Mouse (Mus musculus) cerebellum, postnatal 14 days (tissue): ENCODE results near the gene Rab26.

ENCODE experiments used
- DNase-seq, 2 experiments: peaks; one replicate each; pipeline ENCODE4 v3.0.0; 2021; ENCODE audit warnings: mixed read lengths in 2 of 2

Gene Rab26

DNA sequence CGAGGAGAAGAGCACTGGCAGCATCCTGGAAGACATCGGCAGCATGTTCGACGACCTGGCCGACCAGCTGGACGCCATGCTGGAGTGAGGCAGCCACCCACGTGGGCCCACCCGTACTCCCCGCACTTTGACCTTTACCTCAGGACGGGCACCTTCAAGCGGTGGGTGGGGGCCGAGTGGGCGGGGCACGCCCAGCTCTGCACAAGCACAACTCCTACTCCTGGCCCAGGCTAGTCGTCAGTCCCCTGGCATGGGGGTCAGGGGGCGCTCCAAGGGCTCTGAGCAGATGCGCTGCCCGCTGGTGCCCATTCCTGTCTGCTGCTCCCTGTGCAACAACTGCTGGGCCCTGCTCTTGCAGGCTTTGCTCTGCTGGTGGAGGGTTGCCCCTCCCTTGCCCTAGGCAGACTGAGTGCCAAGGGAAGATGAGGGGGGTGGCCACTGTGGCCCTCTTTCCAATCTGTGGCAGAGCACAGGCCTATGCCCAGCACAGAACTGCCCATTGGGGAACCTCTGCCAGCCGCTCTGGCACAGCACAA is 26.8 kb downstream of the Rab26 start:
- peak; percentile 35 to 44 for DNase-seq

DNA sequence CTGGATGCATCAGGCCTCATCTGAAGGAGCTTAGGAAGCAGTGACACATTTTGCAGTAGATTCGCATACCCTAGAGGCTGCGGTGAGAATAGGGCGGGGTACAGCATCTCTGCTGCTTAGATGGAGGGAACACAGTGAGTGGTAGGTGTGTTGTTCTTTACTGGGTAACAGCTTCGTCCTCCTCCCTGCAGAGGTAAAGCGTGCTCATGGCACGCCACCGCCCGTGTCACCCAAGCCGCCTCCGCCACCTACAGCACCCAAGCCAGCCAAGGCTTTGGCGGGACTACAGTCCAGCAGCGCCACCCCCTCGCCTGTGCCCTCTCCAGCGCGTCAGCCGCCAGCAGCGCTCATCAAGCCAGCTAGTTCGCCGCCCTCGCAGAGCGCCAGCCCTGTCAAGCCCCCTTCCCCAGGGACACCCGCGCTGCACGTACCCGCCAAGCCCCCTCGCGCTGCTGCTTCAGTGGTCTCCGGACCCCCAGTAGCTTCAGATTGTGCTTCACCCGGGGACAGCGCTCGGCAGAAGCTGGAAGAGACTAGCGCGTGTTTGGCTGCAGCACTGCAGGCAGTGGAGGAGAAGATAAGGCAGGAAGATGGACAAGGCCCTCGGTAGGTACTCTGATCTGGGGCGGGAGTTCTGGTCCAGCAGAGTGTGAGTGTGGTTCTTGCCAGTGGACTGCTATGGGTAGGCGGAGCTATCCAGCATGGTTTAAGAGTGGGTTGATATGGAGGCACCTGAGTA is 27.5 kb downstream of the Rab26 start:
- peak; percentile 51 to 57 for DNase-seq

DNA sequence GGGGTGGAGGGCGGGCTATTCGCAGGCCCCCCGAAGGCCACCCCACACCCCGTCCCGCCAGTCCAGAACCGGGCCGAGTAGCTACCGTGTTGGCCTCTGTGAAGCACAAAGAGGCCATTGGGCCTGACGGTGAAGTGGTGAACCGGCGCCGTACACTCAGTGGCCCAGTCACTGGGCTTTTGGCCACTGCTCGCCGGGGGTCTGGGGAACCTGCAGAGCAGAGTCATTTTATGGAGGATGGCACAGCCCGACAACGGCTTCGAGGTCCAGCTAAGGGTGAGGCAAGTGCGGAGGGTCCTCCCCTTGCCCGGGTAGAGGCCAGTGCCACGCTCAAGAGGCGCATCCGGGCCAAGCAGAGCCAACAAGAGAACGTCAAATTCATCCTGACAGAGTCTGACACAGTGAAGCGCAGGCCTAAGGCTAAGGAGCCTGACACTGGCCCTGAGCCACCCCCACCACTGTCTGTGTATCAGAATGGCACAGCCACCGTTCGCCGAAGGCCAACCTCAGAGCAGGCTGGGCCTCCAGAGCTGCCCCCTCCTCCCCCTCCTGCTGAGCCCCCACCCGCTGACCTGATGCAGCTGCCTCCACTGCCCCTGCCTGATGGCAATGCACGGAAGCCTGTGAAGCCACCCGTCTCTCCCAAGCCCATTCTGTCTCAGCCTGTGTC is 28.6 kb downstream of the Rab26 start:
- DNase-seq = peak; percentile 42 to 53

DNA sequence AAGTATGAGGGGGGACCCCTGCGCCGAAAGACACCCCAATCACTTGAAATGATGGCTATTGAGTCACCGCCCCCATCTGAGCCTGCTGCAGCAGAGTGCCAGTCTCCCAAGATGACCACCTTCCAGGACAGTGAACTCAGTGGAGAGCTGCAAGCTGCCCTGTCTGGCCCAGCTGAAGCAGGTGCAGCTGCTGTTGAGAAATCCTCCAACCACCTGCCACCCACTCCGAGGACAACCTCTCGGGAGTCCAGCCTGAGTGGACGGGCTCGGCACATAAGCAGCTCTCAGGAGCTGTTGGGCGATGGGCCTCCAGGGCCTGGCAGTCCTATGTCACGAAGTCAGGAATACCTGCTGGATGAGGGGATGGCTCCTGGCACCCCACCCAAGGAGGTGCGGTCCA is 29.9 kb downstream of the Rab26 start:
- no peak for DNase-seq

DNA sequence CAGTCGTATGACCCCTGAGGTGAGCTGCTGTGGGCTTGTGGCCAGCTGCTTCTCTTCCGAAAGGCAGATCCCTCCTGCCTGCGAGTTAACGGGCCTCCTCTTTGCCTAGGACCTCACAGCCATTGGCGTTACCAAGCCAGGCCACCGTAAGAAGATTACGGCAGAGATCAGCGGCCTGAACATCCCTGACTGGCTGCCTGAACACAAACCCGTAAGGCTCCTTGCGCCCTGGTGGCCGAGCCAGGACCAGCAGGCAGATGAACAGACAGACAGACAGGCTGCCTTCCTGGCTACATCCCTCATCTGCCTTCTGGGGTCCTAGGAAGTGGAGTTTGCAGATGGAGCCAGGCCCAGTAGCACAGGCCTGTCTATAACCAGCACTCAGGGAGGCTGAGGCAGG is 31.8 kb downstream of the Rab26 start:
- DNase-seq = no peak

DNA sequence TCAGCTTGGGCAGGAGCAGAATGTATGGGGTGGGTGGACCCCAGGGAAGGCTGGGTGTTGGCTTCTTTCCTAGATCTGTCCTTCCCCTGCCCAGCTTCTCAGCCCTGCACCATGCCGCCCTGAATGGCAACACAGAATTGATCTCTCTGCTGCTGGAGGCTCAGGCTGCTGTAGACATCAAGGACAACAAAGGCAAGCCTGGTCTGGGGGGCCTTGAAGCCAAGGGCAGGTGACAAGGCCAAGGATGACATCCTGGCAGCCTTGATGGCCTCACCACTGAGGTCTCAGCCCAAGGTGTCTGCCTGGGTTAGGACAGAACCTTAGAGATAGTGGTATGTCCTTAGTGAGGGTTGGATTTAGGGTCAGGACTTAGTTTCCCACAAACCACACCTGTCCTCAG is 38.0 kb downstream of the Rab26 start:
- DNase-seq = peak in 1 of 2 experiments; percentile 8

DNA sequence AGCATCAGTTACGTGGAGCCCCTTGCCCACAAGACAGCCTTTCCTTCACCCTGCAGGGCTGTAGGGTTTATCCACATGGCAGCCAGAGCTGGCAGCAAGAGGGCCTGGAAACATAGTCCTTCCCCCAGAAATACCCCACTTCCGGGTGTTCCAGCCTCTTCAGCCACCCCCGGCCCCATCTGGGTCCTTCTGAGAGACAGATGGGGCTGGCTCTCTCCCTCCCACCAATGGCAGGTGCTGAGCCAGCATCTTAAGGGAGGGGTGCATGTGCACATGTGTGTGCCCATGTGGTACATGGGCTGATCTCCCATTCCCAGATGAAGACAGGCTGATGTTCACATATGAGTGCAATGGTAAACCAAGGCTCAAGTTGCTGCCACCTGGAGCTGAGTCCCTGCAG is 38.6 kb downstream of the Rab26 start:
- DNase-seq = peak; percentile 33 to 42

DNA sequence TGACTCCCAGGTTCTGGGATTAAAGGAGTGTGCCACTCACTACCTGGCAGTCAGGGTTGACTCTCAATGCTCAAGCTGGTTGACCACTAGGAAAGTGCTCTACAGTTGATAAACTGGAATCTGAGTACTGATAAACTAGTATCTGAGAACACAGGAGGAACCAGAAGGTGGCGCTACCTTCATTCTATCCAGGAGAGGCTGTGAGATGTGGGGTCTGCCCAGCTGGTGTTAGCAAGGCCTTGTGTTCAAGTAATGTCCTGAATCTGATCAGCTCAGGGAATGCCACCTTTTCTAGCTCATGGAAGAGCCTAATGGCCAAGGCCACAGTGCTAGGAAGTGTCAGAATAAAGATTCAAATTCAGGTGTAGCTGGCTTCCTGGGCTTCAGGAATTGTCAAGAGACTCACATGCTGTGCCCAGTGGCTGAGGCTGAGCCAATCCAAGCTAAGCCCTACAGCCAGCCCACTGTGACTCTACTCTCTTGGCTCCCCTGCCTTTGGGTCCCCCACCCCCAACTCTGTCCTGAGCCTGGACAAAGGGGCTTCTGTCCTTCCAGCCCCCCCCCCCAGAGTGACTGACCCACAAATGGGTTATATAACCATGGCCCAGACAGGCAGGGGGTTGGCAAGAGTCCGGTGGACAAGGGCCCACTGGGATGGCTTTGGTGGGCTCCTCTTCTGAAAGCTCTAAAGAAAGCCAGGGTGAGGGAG is 39.2 kb downstream of the Rab26 start:
- peak; percentile 76 to 88 for DNase-seq

DNA sequence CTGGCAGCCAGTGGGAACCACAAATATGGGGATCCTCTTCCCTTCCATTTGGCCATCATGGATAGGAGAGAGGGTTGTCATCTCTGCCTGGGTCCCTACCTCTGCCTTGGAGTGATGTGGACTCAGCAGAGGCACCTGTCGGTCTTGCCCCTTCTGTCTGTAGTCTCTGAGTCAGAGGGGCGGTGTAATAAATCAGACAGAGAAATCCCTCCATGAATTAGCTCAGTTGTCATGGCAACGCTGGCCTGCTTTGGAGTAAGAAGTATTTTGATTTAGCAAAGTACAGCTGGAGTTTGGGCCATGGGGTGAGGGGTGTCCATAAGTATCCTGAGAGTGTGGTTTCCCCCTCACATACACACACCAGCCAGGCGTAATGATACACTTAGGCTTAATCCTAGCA is 43.6 kb downstream of the Rab26 start:
- peak in 1 of 2 experiments; percentile 26 for DNase-seq

DNA sequence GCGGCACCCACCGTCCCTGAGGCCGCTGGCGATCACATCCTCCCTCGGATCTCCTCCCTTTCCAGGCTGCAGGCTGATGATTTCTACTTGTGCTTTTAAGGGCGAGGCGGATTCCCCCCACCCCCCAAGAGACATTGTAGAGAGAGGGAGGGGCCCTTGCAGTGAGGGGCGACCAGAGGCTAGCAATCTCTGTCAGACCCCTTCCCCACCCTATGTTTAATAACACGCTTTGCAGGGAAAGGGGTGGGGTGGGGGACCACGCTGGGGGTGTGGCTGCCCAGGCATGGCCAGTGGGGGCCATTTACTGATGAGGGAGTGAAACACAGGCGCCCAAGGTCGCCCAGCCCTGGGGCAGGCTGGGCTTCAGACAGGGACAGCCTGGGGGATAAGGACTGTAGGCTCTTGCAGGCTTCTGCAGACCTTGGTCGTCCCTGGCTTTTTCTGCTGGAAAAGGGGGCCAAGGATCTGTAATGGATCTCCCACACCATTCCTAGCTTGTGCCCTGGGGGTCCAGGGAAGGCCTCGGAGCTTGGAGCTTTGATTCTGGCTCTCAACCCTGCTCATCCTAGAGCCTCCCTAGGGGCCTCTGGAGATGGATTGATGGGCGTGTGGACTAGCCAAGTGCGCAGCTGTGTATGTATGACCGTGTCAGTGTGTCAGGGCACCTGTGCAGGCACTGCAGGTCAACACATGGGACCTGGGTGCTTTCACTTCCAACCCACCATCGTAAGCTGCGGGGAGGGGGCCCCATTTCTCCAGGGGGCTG is 44.6 kb downstream of the Rab26 start:
- DNase-seq = peak in 1 of 2 experiments; percentile 17

DNA sequence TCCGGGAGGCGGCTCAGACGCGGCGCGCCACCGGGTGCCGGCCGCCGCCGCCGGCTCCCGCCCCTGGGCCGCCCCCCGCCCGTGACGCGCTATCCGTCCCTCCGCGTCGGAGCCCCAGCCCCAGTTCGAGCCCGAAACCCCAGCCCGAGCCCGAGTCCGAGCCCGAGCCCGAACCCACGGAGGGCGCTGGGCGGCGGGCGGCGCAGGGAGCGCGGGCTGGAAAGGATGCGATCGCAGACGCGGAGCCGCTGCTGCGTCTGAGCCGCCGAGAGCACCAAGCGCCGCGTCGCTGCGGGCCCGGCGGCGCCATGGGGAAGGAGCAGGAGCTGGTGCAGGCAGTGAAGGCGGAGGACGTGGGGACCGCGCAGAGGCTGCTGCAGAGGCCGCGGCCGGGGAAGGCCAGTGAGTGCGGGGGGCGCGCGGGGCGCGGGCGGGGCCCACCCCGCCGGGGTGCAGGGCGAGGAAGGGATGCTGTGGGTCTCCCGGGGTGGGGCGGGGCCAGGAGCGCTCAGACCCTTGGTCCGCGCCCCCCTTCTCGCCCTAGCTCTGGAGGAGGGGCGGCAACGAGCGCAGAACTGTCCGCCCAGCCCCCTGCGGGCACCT is 45.2 kb downstream of the Rab26 start:
- DNase-seq = peak; percentile 67

DNA sequence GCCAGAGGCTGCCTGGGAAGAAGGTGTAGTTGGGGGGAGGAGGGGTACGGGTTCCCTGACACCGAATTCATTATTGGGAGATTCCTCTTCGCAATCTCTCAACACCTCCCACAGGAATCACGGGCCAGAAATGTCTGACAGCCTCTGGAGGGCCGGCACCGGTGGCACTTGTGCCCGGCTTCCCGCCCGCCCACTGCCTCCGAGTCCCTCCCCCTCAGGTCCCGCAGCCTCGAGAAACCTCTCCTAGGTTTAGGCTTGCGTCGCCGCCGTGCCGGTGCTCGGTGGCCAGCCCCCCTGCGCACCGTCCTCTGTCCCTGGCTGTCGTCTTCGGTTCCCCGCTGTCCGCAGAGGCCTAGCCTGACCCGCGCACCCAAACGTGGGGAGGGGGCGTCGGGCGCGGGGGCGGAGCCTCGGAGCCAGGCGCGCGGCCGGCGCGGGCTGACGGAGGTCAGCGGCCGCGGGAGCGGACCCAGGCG is 45.8 kb downstream of the Rab26 start, which contains the start of gene Caskin1:
Gene Caskin1, plus strand, starts transcription at position 416 of the 476 bp plus-strand sequence.
- DNase-seq = peak; percentile 76 to 77

DNA sequence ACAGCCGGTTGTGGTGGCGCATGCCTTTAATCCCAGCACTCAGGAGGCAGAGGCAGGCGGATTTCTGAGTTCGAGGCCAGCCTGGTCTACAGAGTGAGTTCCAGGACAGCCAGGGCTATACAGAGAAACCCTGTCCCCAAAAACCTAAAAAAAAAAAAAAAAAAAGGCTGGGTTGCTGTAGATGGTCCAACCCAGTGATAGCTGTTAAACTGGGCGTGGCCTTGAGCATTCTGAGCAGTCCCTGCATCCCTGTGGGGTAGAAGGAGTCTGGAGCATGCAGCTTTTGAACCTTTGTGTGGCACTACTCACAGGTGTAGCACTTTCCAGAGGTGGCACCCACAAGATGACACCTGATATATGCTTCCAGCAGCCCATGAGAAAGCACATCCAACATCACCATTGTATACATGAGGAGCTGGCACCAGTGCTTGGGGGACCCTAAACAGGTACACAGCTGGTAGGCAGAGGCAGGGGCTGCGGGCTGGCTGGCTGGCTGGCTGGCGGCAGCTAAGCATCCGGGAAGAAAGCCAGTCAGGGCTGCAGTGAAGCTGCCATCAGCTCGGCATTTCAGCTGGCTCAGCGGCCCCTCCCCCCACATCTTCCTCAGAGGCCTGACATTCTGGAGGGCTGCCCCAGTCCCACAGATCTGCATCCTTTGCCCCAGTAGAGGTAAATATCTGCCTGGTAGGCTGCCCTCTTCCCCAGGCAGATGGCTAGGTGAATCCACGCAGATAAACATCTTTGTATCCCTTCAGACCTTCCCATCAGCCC is 48.7 kb downstream of the Rab26 start:
- peak; percentile 57 to 80 for DNase-seq

DNA sequence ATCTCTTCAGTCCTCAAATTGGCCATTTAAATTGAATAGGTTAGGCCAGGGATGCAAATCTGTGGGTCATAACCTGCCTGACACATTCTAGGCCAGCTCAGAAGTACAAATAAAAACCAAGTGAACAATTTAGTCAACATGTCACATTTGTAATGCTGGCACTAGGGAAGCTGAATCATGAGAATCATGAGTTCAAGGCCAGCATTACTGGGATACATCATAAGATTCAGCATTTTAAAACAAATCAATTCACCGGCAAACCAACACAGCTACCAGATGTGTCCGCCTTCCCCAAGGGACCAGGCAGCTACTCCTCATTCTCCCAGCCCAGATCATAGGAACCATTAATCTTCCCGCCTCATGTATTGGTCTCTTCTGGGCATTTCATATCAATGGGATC is 50.5 kb downstream of the Rab26 start:
- no peak for DNase-seq

DNA sequence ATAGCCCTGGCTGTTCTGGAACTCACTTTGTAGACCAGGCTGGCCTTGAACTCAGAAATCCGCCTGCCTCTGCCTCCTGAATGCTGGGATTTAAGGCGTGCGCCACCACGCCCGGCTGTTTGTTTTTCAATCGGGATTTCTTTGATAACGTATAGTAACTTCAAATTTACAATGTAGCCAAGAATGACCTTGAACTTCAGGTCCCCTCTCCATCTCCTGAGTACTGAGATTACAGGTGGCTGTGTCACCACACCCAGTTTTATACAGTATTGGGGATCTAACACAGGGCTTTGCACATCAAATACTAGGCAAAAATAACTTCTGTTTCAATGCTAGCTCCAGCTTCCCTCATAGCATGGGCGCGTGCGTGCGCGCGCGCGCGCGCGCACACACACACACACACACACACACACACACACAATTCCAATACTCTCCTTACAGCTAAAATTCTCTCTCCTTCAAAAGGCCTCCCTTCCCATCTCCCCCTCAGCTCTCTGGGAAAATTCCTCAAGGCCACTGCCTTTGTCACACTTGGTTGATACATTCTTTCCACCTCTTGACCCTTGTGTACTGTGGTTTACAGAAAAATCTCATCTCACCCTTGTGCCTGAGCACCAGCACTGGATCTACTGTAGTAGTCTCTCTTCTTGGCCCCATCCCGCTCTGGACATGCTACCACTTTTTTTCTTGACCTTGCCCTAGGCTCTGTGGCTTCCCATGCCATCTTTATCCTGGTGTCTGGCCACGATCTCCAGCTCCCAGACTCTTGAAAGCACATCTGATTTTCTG is 52.8 kb downstream of the Rab26 start:
- DNase-seq = no peak

DNA sequence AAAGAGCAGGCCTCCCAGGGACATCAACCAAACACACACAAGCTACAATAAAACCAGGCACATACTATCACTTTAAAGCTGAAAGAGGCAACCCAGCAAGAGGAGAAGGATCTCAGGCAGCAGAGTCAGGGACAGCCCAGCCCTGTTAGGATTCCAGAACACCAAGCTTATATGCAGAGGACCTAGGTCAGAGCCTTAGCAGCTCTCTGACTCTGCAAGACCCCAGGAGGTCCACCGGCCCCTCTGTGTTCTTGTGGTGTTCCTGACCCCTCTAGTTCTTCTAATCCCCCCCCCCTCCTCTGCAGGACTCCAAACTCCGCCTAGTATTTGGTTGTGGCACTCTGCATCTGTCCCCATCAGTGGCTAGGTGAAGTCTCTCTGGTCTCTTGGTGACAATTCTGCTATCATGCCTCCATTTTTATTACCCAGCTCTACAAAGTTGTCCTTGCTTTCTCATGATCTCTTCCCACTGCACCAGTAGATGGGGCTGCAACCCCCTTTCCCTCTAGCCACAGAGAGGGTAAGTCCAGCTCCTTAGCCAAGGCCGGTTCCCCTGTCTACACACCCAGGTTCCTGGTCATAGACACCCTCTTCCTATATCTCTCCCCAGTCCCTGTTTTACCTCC is 53.7 kb downstream of the Rab26 start:
- DNase-seq = no peak

DNA sequence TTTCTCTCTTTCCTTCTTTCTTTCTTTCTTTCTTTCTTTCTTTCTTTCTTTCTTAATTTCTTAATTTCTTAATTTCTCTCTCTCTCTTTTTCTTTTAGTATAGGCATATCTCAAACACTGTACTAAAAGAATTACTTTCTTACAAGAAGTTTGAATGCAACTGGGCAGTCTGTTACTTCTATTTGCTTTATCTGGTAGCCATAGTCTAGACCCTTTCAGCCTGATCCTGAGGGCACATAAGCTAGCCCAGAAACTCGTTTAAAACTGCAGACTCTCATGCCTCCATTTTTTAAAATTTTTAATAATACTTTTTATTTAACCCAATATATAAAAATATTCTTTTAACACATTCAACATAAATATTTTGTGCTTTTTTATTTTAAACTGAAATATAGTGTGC is 54.6 kb downstream of the Rab26 start:
- no peak for DNase-seq

DNA sequence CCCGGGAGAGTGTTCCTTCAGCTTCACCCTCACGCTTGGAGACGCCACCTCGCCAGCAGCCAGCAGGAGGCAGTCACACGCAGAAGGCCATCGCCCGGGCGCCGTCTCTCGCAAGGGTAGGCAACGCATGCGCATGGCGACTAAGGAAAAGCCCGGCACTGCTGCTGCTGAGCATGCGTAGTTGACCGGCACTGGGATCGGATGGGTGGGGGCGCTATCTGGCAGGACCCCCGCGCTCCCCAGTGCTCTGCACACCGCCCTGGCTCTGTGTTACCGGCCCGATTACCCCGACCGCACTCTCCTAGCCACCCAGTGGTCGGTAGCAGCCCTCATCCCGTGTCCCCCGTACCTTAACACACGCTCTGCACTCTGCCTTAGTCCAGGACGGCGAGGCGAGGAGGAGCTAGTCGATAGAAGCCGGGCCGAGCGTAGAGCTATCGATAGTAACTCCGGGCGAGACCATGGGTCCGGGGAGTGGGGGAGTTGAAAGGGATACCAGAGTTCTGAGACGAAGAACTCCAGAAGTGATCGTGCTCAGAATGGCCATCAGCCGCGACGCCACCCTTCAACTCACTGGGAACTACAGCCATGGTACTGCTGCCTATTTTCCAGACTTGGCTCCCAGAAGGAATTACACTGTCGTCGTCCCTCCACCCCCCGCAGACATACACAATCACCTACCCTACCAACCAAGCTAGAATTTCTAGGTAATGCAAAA is 55.2 kb downstream of the Rab26 start, which contains the start of gene Mlst8:
Gene Mlst8, minus strand, starts transcription at position 416 of the 718 bp plus-strand sequence.
- DNase-seq = peak; percentile 98 to 99

DNA sequence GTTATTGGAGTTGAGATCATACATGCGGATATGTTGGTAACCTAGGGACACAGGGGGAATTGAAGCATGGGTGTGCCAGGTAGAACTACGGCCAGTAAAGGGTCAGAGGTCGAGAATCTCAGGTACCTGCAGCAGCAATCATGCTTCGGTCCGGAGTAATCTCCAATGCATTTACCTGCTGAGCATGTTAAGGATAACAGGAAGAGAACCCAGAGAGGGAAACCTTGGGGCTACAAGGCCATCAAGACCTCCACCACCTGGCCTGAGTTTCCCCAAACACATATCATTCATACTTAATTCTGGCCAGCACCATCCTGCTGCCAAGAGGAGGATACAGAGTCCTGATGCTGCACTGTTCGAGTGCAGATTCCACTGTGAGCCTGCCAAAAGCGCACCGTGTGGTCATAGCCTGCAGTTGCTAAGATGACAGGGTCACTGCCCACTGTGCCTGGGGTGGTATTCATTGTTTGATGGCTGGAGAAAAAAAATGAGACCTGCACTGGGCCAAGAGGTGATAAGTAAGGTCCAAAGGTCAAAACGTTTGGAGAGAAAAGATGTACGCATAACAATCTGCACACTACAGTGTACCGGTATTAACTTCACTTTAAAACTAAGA is 55.9 kb downstream of the Rab26 start:
- DNase-seq = peak; percentile 54 to 56
